Mouse (Mus musculus): ENCODE data around the gene Kif26a.

GRCm38 (mm10) chr12:112096733-112097117, 49.3 kb upstream of the Kif26a start:
- TF ChIP-seq CTCF (IDR thresholded peaks at IDR 0.05; ENCODE audit: control insufficient read depth, insufficient read depth, low read length) (no peak), POLR2A (IDR thresholded peaks at IDR 0.05; ENCODE audit: borderline replicate concordance, control insufficient read depth, low read depth, low read length) (no peak)

All from bone marrow, adult 2 months (tissue).